Mouse (Mus musculus): ENCODE measurements around the gene Cdkn1b. TPM values are rescaled to one million over a fixed set of nuclear protein-coding genes. Genes with fewer than 3 reads are reported as not detected.

Cdkn1b gene
- polyA plus RNA-seq, 1 experiment from 2014 or later: 16.7 TPM

GRCm38 (mm10) chr6:134887711-134888449 is 32.3 kb upstream of the Cdkn1b start:
- H3K9me3 ChIP-seq: no peaks in the 10 kb centered on the region
- H3K4me3 ChIP-seq: peak overlapping the region; percentile 61
- no peaks in the 10 kb centered on the region for H3K27me3 ChIP-seq (replicated peaks; ENCODE audit: low read depth, poor library complexity, severe bottlenecking)
- WGBS: 1% methylated on average over 10 of the region's 10 CpGs
- H3K4me1 ChIP-seq: peaks cover 35% of the 10 kb centered on the region
- DNase-seq (ENCODE audit: low spot score): peak; percentile 82
- H3K27ac ChIP-seq (replicated peaks): peak overlapping the region; percentile 80
- no peaks in the 10 kb centered on the region; the same call in 1 of the 2 replicates for H3K36me3 ChIP-seq (replicated peaks)

GRCm38 (mm10) chr6:134888563-134889017 is 31.6 kb upstream of the Cdkn1b start:
- no peaks in the 10 kb centered on the region for H3K27me3 ChIP-seq (replicated peaks; ENCODE audit: low read depth, poor library complexity, severe bottlenecking)
- H3K36me3 ChIP-seq (replicated peaks): no peaks in the 10 kb centered on the region; the same call in 1 of the 2 replicates
- peak overlapping the region; percentile 61 for H3K4me3 ChIP-seq
- no peaks in the 10 kb centered on the region for H3K9me3 ChIP-seq
- peaks cover 35% of the 10 kb centered on the region for H3K4me1 ChIP-seq
- DNase-seq (ENCODE audit: low spot score): peak; percentile 47
- peak overlapping the region; percentile 80 for H3K27ac ChIP-seq (replicated peaks)
- WGBS: 5% methylated on average over 4 of the region's 4 CpGs

- Histone ChIP-seq H3K36me3 (replicated peaks) (no peaks in the 10 kb centered on the region; the same call in 1 of the 2 replicates), H3K9me3 (no peaks in the 10 kb centered on the region), H3K4me1 (peaks cover 35% of the 10 kb centered on the region), H3K4me3 (no peak overlapping the region), H3K27me3 (replicated peaks; ENCODE audit: low read depth, poor library complexity, severe bottlenecking) (no peaks in the 10 kb centered on the region), H3K27ac (replicated peaks) (no peak overlapping the region)
- 82% methylated on average over 1 of the region's 1 CpGs for WGBS
- no peak for DNase-seq (ENCODE audit: low spot score)
These were observed 30.4 kb upstream of the Cdkn1b start for GRCm38 (mm10) chr6:134889763-134890162.

- no peak overlapping the region for H3K27ac ChIP-seq (replicated peaks)
- H3K9me3 ChIP-seq: no peaks in the 10 kb centered on the region
- 81% methylated on average over 7 of the region's 7 CpGs for WGBS
- DNase-seq (ENCODE audit: low spot score): no peak
- no peaks in the 10 kb centered on the region; the same call in 1 of the 2 replicates for H3K36me3 ChIP-seq (replicated peaks)
- H3K27me3 ChIP-seq (replicated peaks; ENCODE audit: low read depth, poor library complexity, severe bottlenecking): no peaks in the 10 kb centered on the region
- no peak overlapping the region for H3K4me3 ChIP-seq
- peaks cover 35% of the 10 kb centered on the region for H3K4me1 ChIP-seq
These were observed 29.8 kb upstream of the Cdkn1b start for GRCm38 (mm10) chr6:134890436-134890835.

- Histone ChIP-seq H3K9me3 (no peaks in the 10 kb centered on the region), H3K36me3 (replicated peaks) (no peaks in the 10 kb centered on the region; the same call in 1 of the 2 replicates), H3K4me3 (peak overlapping the region; percentile 72), H3K27ac (replicated peaks) (peak overlapping the region; percentile 98), H3K4me1 (peaks cover 17% of the 10 kb centered on the region), H3K27me3 (replicated peaks; ENCODE audit: low read depth, poor library complexity, severe bottlenecking) (no peaks in the 10 kb centered on the region)
- WGBS: 61% methylated on average over 15 of the region's 15 CpGs
- DNase-seq (ENCODE audit: low spot score): no peak
These were observed 23.4 kb upstream of the Cdkn1b start for GRCm38 (mm10) chr6:134896570-134897436.

GRCm38 (mm10) chr6:134897443-134898094 is 22.6 kb upstream of the Cdkn1b start:
- DNase-seq (ENCODE audit: low spot score): peak; percentile 99
- Histone ChIP-seq H3K27me3 (replicated peaks; ENCODE audit: low read depth, poor library complexity, severe bottlenecking) (no peaks in the 10 kb centered on the region), H3K27ac (replicated peaks) (peak overlapping the region; percentile 98), H3K4me3 (peak overlapping the region; percentile 72), H3K36me3 (replicated peaks) (no peaks in the 10 kb centered on the region; the same call in 1 of the 2 replicates), H3K4me1 (peaks cover 17% of the 10 kb centered on the region), H3K9me3 (no peaks in the 10 kb centered on the region)
- WGBS: under 1% methylated on average over 38 of the region's 38 CpGs

GRCm38 (mm10) chr6:134898095-134898965 is 21.9 kb upstream of the Cdkn1b start, which contains the start of gene Gpr19:
Gene Gpr19 (minus strand): TSS chr6:134898578.
- H3K4me3 ChIP-seq: peak within 1 kb of the TSS; percentile 72
- peak within 1 kb of the TSS; percentile 98 for H3K27ac ChIP-seq (replicated peaks)
- H3K36me3 ChIP-seq (replicated peaks): no peaks in the 10 kb centered on the region; the same call in 1 of the 2 replicates
- H3K27me3 ChIP-seq (replicated peaks; ENCODE audit: low read depth, poor library complexity, severe bottlenecking): no peaks in the 10 kb centered on the region
- DNase-seq (ENCODE audit: low spot score): peak; percentile 95
- WGBS: under 1% methylated on average over 51 of the region's 51 CpGs
- peaks cover 17% of the 10 kb centered on the region for H3K4me1 ChIP-seq
- H3K9me3 ChIP-seq: no peaks in the 10 kb centered on the region

GRCm38 (mm10) chr6:134903368-134903767 is 16.8 kb upstream of the Cdkn1b start:
- Histone ChIP-seq H3K4me1 (peaks cover 6% of the 10 kb centered on the region; the same call in 1 of the 2 replicates), H3K36me3 (replicated peaks) (no peaks in the 10 kb centered on the region), H3K9me3 (no peaks in the 10 kb centered on the region), H3K27ac (replicated peaks) (no peak overlapping the region), H3K4me3 (no peak overlapping the region), H3K27me3 (replicated peaks; ENCODE audit: low read depth, poor library complexity, severe bottlenecking) (no peaks in the 10 kb centered on the region)
- DNase-seq (ENCODE audit: low spot score): no peak
- WGBS: 91% methylated on average over 4 of the region's 4 CpGs

GRCm38 (mm10) chr6:134903891-134904884 is 16.0 kb upstream of the Cdkn1b start:
- H3K4me1 ChIP-seq: peaks cover 2% of the 10 kb centered on the region; the same call in 1 of the 2 replicates
- H3K27ac ChIP-seq (replicated peaks): no peak overlapping the region
- no peaks in the 10 kb centered on the region for H3K9me3 ChIP-seq
- no peaks in the 10 kb centered on the region for H3K36me3 ChIP-seq (replicated peaks)
- 91% methylated on average over 10 of the region's 10 CpGs for WGBS
- H3K27me3 ChIP-seq (replicated peaks; ENCODE audit: low read depth, poor library complexity, severe bottlenecking): no peaks in the 10 kb centered on the region
- H3K4me3 ChIP-seq: no peak overlapping the region
- no peak for DNase-seq (ENCODE audit: low spot score)

GRCm38 (mm10) chr6:134905811-134906210 is 14.4 kb upstream of the Cdkn1b start:
- WGBS: 80% methylated on average over 1 of the region's 1 CpGs
- Histone ChIP-seq H3K27ac (replicated peaks) (no peak overlapping the region), H3K27me3 (replicated peaks; ENCODE audit: low read depth, poor library complexity, severe bottlenecking) (no peaks in the 10 kb centered on the region), H3K36me3 (replicated peaks) (no peaks in the 10 kb centered on the region), H3K9me3 (no peaks in the 10 kb centered on the region), H3K4me3 (no peak overlapping the region), H3K4me1 (no peaks in the 10 kb centered on the region)
- DNase-seq (ENCODE audit: low spot score): no peak

All from embryonic facial prominence, embryonic 10.5 days (tissue).